Mouse (Mus musculus): ENCODE results near the gene Trim71. TPM values are rescaled to one million over a fixed set of nuclear protein-coding genes. Genes with fewer than 3 reads are reported as not detected.
"Not testable (repeated sequence)": the region's sequence is repeated elsewhere in the genome, so short reads cannot be mapped to it uniquely, and the experiment has no call there.

The Trim71 gene
- polyA plus RNA-seq, 1 experiment from 2014 or later = 0.03 TPM

DNA sequence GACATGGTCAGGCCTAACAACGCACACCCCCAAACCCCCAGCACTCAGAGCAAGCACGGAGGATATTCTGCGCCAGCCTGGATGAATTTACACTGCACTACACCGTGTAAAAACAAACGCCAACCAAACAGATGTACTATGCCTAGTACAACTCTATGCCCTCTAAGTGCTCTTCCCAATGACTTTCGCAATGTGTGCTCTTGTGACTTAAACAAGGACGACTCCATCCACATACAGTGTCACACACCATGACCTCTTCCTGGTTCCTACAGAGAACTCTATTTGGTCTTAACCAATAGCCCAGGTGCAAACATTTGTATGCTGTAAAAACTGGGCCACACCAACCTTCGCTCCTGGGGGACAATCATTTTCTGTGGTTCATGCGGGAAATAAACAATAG is 41.7 kb downstream of the Trim71 start:
- no peaks in the 10 kb centered on the region for H3K36me3 ChIP-seq (ENCODE audit: control insufficient read depth, insufficient read depth)
- H3K9me3 ChIP-seq (replicated peaks; ENCODE audit: control insufficient read depth, low read length) = no peaks in the 10 kb centered on the region
- WGBS = 84% methylated on average over 9 of the region's 9 CpGs

DNA sequence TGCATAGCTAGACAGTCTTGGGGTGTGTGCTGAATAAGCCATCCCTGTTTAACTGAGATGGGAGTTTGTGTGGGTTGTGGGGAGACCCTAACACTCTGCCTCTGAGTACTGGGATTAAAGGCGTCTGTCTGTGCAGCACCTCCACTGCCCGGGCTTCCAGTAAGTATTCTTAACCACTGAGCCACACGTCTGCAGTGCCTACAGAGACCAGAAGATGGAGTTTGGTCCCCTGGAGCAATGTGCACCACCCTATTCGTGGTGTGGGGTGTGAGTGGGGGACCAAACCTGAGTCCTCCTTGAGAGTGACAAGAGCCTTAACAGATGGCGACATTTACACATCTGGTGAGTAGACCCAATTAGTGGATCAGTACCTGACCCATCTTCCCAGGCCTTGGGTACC is 42.1 kb downstream of the Trim71 start:
- H3K4me3 ChIP-seq (ENCODE audit: low read length) = no peak overlapping the region
- H3K4me1 ChIP-seq (ENCODE audit: control insufficient read depth, insufficient read depth, low read length) = peaks cover 12% of the 10 kb centered on the region
- no peaks in the 10 kb centered on the region for H3K9me3 ChIP-seq (replicated peaks; ENCODE audit: control insufficient read depth, low read length)
- no peak overlapping the region for H3K9ac ChIP-seq (ENCODE audit: low read length)
- H3K4me2 ChIP-seq (ENCODE audit: low read depth, low read length) = no peak overlapping the region
- 53% methylated on average over 5 of the region's 5 CpGs for WGBS
- no peaks in the 10 kb centered on the region for H3K36me3 ChIP-seq (ENCODE audit: control insufficient read depth, insufficient read depth)
- H3K27ac ChIP-seq (ENCODE audit: low read length) = no peak overlapping the region
- no peak for ATAC-seq (replicated peaks; ENCODE audit: extremely low read depth, insufficient read depth, low FRiP score)
- H3K27me3 ChIP-seq (ENCODE audit: control insufficient read depth, insufficient read depth, low read length) = no peaks in the 10 kb centered on the region

More for the DNA sequence above, 41.7 kb downstream of the Trim71 start:
- Histone ChIP-seq H3K4me2 (ENCODE audit: low read depth, low read length) (no peak overlapping the region), H3K4me1 (ENCODE audit: control insufficient read depth, insufficient read depth, low read length) (peaks cover 14% of the 10 kb centered on the region), H3K27ac (ENCODE audit: low read length) (no peak overlapping the region), H3K27me3 (ENCODE audit: control insufficient read depth, insufficient read depth, low read length) (no peaks in the 10 kb centered on the region), H3K9ac (ENCODE audit: low read length) (no peak overlapping the region), H3K4me3 (ENCODE audit: low read length) (no peak overlapping the region)
- ATAC-seq (replicated peaks; ENCODE audit: extremely low read depth, insufficient read depth, low FRiP score) = no peak

DNA sequence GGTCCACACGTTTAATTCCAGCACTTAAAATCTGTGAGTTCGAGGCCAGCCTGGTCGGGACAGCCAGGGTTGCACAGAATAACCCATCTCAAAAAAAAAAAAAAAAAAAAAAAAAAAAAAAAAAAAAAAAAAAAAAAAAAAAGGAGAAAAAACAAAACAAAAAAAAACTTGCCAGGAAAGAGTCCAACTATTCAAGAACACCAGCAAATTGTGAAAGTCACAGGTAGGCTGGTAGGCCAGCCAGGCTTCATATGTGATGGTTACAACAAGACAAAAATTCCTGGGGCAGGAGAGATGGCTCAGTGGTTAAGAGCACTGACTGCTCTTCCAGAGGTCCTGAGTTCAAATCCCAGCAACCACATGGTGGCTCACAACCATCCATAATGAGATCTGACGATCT is 43.6 kb downstream of the Trim71 start:
- ATAC-seq (replicated peaks; ENCODE audit: extremely low read depth, insufficient read depth, low FRiP score); H3K4me1 ChIP-seq (ENCODE audit: control insufficient read depth, insufficient read depth, low read length); H3K9me3 ChIP-seq (replicated peaks; ENCODE audit: control insufficient read depth, low read length); H3K27ac ChIP-seq (ENCODE audit: low read length); H3K4me3 ChIP-seq (ENCODE audit: low read length); H3K36me3 ChIP-seq (ENCODE audit: control insufficient read depth, insufficient read depth); H3K4me2 ChIP-seq (ENCODE audit: low read depth, low read length); H3K9ac ChIP-seq (ENCODE audit: low read length); H3K27me3 ChIP-seq (ENCODE audit: control insufficient read depth, insufficient read depth, low read length): not testable (repeated sequence)
- 65% methylated on average over 4 of the region's 4 CpGs for WGBS

DNA sequence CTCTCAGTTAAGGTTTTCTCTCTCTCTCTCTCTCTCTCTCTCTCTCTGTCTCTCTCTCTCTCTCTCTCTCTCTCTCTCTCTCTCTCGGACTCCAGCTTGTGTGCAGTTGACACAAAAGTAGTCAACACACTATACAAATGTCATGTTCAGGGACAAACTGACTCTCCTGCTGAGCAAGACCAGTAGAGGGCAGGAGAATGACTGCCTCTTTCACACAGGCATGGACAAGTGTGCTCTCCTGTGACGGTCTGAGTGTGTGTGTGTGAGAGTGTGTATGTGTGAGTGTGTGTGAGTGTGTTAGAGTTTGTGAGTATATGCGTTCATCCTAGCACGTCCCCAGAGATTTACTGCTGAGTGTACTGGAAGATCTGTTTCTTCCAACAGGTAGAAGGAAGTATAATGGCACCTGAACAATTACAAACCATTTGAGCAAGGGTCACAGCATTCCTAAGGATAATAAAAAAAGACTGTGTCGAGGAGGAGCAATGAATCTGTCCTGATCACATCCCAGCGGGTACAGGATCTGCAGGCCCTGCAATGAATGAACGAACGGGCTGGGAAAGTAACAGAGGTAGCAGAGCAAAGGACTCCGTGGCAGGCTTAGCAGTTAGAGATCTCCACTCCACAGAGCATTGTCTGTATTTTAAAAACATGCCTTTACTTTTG is 45.2 kb downstream of the Trim71 start:
- no peaks in the 10 kb centered on the region; the same call in 1 of the 2 replicates for H3K9me3 ChIP-seq (replicated peaks; ENCODE audit: control insufficient read depth, low read length)
- H3K4me1 ChIP-seq (ENCODE audit: control insufficient read depth, insufficient read depth, low read length) = peaks cover 5% of the 10 kb centered on the region
- H3K4me3 ChIP-seq (ENCODE audit: low read length) = no peak overlapping the region
- no peak overlapping the region for H3K27ac ChIP-seq (ENCODE audit: low read length)
- H3K4me2 ChIP-seq (ENCODE audit: low read depth, low read length) = no peak overlapping the region
- WGBS = 65% methylated on average over 9 of the region's 9 CpGs
- ATAC-seq (replicated peaks; ENCODE audit: extremely low read depth, insufficient read depth, low FRiP score) = no peak
- H3K36me3 ChIP-seq (ENCODE audit: control insufficient read depth, insufficient read depth) = 0 out of 2 replicates have a peak, but pooled peaks cover 2% of the 10 kb centered on the region
- H3K9ac ChIP-seq (ENCODE audit: low read length) = no peak overlapping the region
- no peaks in the 10 kb centered on the region for H3K27me3 ChIP-seq (ENCODE audit: control insufficient read depth, insufficient read depth, low read length)

DNA sequence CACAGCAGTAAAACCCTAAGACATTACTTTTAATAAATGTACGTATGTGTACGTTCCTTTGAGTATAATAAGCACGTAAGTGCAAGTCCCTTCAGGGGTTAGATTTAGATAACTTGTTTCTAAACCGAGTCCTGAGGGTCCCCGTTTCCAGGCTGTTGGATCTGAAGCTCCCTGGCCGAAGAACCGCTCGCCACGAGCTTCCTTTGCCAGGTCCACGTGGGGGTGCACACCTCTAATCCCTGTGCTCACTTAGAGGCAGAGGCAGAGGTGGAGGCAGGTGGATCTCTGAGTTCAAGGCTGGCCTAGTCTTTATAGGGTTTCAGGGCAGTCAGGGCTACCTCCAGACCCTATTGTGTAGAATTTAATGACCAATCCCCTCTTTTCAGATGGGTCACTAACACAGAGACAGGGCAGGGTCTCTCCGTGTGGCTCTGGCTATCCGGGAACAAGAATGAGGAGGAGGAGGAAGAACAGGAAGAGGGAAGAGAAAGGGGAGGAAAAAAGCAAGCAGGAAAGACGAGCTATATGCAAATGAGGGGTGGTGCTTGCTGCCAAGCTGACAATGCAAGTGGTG is 46.2 kb downstream of the Trim71 start:
- H3K4me2 ChIP-seq (ENCODE audit: low read depth, low read length) = no peak overlapping the region
- H3K36me3 ChIP-seq (ENCODE audit: control insufficient read depth, insufficient read depth) = peaks cover 9% of the 10 kb centered on the region; the same call in 1 of the 2 replicates
- no peak overlapping the region for H3K9ac ChIP-seq (ENCODE audit: low read length)
- H3K4me3 ChIP-seq (ENCODE audit: low read length) = no peak overlapping the region
- ATAC-seq (replicated peaks; ENCODE audit: extremely low read depth, insufficient read depth, low FRiP score) = no peak
- peaks cover 8% of the 10 kb centered on the region for H3K9me3 ChIP-seq (replicated peaks; ENCODE audit: control insufficient read depth, low read length)
- peaks cover 5% of the 10 kb centered on the region for H3K4me1 ChIP-seq (ENCODE audit: control insufficient read depth, insufficient read depth, low read length)
- H3K27ac ChIP-seq (ENCODE audit: low read length) = no peak overlapping the region
- no peaks in the 10 kb centered on the region for H3K27me3 ChIP-seq (ENCODE audit: control insufficient read depth, insufficient read depth, low read length)
- WGBS = 79% methylated on average over 13 of the region's 13 CpGs

DNA sequence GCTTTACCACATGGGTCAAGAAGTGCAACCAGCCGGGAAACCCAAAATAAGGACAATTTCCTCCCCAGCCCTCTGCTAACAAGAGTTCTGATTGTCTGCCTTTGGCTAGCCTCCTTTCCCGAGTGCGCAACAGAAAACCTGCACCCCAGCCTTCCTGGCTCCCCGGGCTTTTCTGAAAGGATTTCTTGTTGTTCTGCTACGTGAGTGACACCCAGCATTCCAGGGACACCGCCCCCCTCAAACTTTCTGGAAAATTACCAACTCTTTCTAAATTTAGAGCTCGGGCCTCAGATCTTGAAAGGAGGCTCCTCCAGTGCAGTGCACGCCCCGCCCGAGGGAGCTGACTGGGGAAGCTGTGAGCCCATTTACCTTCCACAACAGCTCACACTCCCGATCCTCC is 48.8 kb downstream of the Trim71 start, which contains the start of gene C130032M10Rik:
C130032M10Rik (plus strand) TSS at position 334 of the 400 bp plus-strand sequence.
- Histone ChIP-seq H3K9ac (ENCODE audit: low read length) (peak within 1 kb of the TSS; percentile 6; the same call in 1 of the 2 replicates), H3K4me2 (ENCODE audit: low read depth, low read length) (peak within 1 kb of the TSS; percentile 51), H3K4me3 (ENCODE audit: low read length) (peak within 1 kb of the TSS; percentile 17; the same call in 1 of the 2 replicates), H3K9me3 (replicated peaks; ENCODE audit: control insufficient read depth, low read length) (peaks cover 14% of the 10 kb centered on the region), H3K36me3 (ENCODE audit: control insufficient read depth, insufficient read depth) (peaks cover 9% of the 10 kb centered on the region; the same call in 1 of the 2 replicates), H3K4me1 (ENCODE audit: control insufficient read depth, insufficient read depth, low read length) (peaks cover 5% of the 10 kb centered on the region), H3K27me3 (ENCODE audit: control insufficient read depth, insufficient read depth, low read length) (no peaks in the 10 kb centered on the region), H3K27ac (ENCODE audit: low read length) (no peak within 1 kb of the TSS; the same call in 1 of the 2 replicates)
- peak; percentile 53 for ATAC-seq (replicated peaks; ENCODE audit: extremely low read depth, insufficient read depth, low FRiP score)
- WGBS = 28% methylated on average over 11 of the region's 11 CpGs

DNA sequence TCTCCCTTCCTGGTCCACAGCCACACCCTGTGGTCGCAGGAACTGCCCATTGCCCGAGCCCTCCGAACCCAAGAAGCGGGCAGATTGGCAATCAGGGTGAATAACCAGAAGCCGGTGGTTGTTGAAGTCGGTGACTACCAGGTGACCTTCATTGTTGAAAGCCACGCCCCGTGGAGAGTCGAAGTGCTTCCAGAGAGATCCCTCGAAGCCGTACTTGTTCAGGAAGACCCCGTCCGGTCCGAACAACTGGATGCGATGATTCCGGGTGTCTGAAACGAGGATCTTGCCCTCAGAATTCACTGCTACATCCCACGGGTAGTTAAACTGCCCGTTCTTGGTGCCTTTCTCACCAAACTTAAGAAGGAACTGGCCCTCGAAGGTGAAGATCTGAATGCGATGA is 51.3 kb downstream of the Trim71 start:
- Histone ChIP-seq H3K36me3 (ENCODE audit: control insufficient read depth, insufficient read depth) (peaks cover 9% of the 10 kb centered on the region; the same call in 1 of the 2 replicates), H3K27ac (ENCODE audit: low read length) (no peak overlapping the region), H3K4me2 (ENCODE audit: low read depth, low read length) (no peak overlapping the region), H3K4me1 (ENCODE audit: control insufficient read depth, insufficient read depth, low read length) (peaks cover 5% of the 10 kb centered on the region), H3K4me3 (ENCODE audit: low read length) (no peak overlapping the region), H3K9ac (ENCODE audit: low read length) (no peak overlapping the region), H3K9me3 (replicated peaks; ENCODE audit: control insufficient read depth, low read length) (peaks cover 16% of the 10 kb centered on the region), H3K27me3 (ENCODE audit: control insufficient read depth, insufficient read depth, low read length) (no peaks in the 10 kb centered on the region)
- 97% methylated on average over 21 of the region's 21 CpGs for WGBS
- ATAC-seq (replicated peaks; ENCODE audit: extremely low read depth, insufficient read depth, low FRiP score) = no peak

DNA sequence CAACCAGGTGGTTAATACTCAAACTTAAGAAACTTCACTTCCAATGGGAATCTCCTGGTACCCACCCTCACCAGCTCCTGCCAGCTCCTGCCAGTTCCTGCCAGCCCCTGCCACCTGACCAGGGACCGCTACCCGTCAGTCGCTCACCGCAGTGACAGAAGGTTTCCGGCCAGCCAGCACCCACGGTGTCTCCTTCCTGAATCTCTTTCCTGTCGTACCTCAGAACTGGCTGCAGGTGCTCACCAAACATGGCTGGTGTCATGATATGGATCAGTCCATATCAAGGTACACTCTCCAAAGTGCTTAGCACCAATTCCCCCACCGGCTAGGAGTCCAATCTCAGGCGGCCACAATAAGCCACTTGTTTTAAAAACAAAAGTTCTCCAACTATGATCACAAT is 54.4 kb downstream of the Trim71 start:
- Histone ChIP-seq H3K27me3 (ENCODE audit: control insufficient read depth, insufficient read depth, low read length) (no peaks in the 10 kb centered on the region), H3K9ac (ENCODE audit: low read length) (no peak overlapping the region), H3K27ac (ENCODE audit: low read length) (no peak overlapping the region), H3K9me3 (replicated peaks; ENCODE audit: control insufficient read depth, low read length) (peaks cover 16% of the 10 kb centered on the region), H3K4me2 (ENCODE audit: low read depth, low read length) (no peak overlapping the region), H3K36me3 (ENCODE audit: control insufficient read depth, insufficient read depth) (peaks cover 9% of the 10 kb centered on the region; the same call in 1 of the 2 replicates), H3K4me1 (ENCODE audit: control insufficient read depth, insufficient read depth, low read length) (no peaks in the 10 kb centered on the region), H3K4me3 (ENCODE audit: low read length) (no peak overlapping the region)
- no peak for ATAC-seq (replicated peaks; ENCODE audit: extremely low read depth, insufficient read depth, low FRiP score)
- 83% methylated on average over 9 of the region's 9 CpGs for WGBS

DNA sequence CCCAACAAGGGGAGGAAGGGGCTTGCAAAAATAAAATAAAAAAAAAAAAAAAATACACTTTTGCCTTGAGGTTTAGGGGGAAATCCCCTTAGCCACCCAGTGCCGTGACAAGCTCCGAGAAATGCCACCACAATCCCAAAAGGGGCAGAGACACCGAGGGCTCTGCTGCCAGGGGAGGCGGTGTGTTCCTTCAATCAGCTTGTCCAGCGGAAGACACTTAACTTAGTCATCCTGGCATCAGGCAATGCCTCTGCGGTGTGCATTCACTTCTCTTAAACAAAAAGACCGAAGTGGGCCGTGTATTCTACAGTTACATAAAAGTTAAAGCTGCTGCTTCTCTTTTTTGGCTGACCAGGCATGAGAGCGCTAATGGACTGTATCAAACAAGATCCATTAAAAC is 56.7 kb downstream of the Trim71 start:
- ATAC-seq (replicated peaks; ENCODE audit: extremely low read depth, insufficient read depth, low FRiP score) = no peak
- Histone ChIP-seq H3K27me3 (ENCODE audit: control insufficient read depth, insufficient read depth, low read length) (no peaks in the 10 kb centered on the region), H3K36me3 (ENCODE audit: control insufficient read depth, insufficient read depth) (no peaks in the 10 kb centered on the region), H3K4me2 (ENCODE audit: low read depth, low read length) (no peak overlapping the region), H3K27ac (ENCODE audit: low read length) (no peak overlapping the region), H3K4me1 (ENCODE audit: control insufficient read depth, insufficient read depth, low read length) (no peaks in the 10 kb centered on the region), H3K9me3 (replicated peaks; ENCODE audit: control insufficient read depth, low read length) (peaks cover 2% of the 10 kb centered on the region; the same call in 1 of the 2 replicates), H3K9ac (ENCODE audit: low read length) (no peak overlapping the region), H3K4me3 (ENCODE audit: low read length) (no peak overlapping the region)
- 91% methylated on average over 9 of the region's 9 CpGs for WGBS

Data from heart, embryonic 16.5 days (tissue).